Mouse (Mus musculus): ENCODE measurements around the gene Pum2.

DNA sequence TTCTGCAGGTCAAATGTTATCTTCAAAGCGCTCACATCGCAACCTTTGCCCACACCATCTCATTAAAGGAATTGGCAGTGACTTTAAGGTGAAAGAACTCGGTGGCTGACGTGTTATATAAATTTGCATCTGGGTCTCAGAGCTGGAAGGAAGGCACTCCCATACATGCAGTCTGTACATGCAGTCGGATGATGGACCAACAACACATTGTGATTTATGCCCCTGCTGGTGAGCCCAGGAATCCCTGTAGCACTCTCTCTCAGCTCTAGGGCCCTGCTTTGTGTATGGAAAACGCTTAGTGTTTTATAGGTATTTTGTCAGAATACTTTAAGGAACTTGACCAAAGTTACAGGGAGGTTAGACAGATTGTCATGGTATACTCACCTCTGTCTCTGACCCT, 86.6 kb downstream of the Pum2 start:
- TF ChIP-seq CTCF (IDR thresholded peaks at IDR 0.05; ENCODE audit: low read depth, low read length), result no peak
- TF ChIP-seq POLR2A (IDR thresholded peaks at IDR 0.05; ENCODE audit: extremely low read depth, insufficient read depth, low read length), result no peak
